Comparison of ENCODE assay signal across 24 mouse cellular contexts in genomic region chr17:46958045-46958444, GRCm38 (mm10). TPM values are rescaled to one million over a fixed set of nuclear protein-coding genes. Genes with fewer than 3 reads are reported as not detected.
DNase-seq lines count a peak whose midpoint lies in the region; ATAC-seq and TF ChIP-seq lines count a peak whose summit lies in the region.
"Had no signal": no experiment of that assay in that cellular context is flagged by ENCODE, and none has a peak within 500 bp of the region (broad histone marks: within the 10 kb centered on the region; RNA-seq: fewer than 3 reads in every experiment).

No protein-coding gene starts in this region.

- 87% methylated on average over 2 of the region's 2 CpGs for WGBS in intestine, postnatal 0 days
- WGBS in intestine, embryonic 15.5 days: 85% methylated on average over 2 of the region's 2 CpGs
- 94% methylated on average over 2 of the region's 2 CpGs for WGBS in midbrain, postnatal 0 days
- WGBS in midbrain, embryonic 13.5 days: 92% methylated on average over 2 of the region's 2 CpGs

- H3K4me1 ChIP-seq in intestine, postnatal 0 days (replicated peaks; ENCODE audit: control insufficient read depth, insufficient read depth, low read length): no peaks in the 10 kb centered on the region
- H3K4me1 ChIP-seq in intestine, embryonic 15.5 days (replicated peaks): no peaks in the 10 kb centered on the region
- H3K4me1 ChIP-seq in midbrain, postnatal 0 days (ENCODE audit: insufficient read depth, low read length): no peaks in the 10 kb centered on the region
- H3K4me1 ChIP-seq in midbrain, embryonic 13.5 days (replicated peaks): no peaks in the 10 kb centered on the region
- no peaks in the 10 kb centered on the region for H3K4me1 ChIP-seq in cortical plate, adult 2 months (ENCODE audit: control insufficient read depth, insufficient read depth, low read length)
- H3K4me1 ChIP-seq: kidney, embryonic 15.5 days; neural tube, embryonic 12.5 days had no signal

- peak; percentile 54 for TF ChIP-seq CTCF in intestine, postnatal 0 days (IDR thresholded peaks at IDR 0.05; ENCODE audit: low read depth)
- TF ChIP-seq CTCF in midbrain, postnatal 0 days (IDR thresholded peaks at IDR 0.05): peak; percentile 31; the same call in 1 of the 2 replicates
- TF ChIP-seq CTCF in cortical plate, adult 2 months (IDR thresholded peaks at IDR 0.05; ENCODE audit: extremely low read depth, insufficient read depth, low read length): peak; percentile 45

- no peak overlapping the region for H3K4me2 ChIP-seq in intestine, postnatal 0 days (replicated peaks; ENCODE audit: low read depth)
- H3K4me2 ChIP-seq in intestine, embryonic 15.5 days (replicated peaks): no peak overlapping the region
- no peak overlapping the region for H3K4me2 ChIP-seq in midbrain, postnatal 0 days (ENCODE audit: low read depth, low read length, poor library complexity, severe bottlenecking)
- H3K4me2 ChIP-seq in midbrain, embryonic 13.5 days (replicated peaks): no peak overlapping the region
- H3K4me2 ChIP-seq: heart, embryonic 13.5 days; kidney, embryonic 15.5 days; liver, embryonic 15.5 days; neural tube, embryonic 12.5 days had no signal

- H3K9me3 ChIP-seq in intestine, postnatal 0 days (ENCODE audit: control insufficient read depth): no peaks in the 10 kb centered on the region
- no peaks in the 10 kb centered on the region for H3K9me3 ChIP-seq in intestine, embryonic 15.5 days
- H3K9me3 ChIP-seq in midbrain, postnatal 0 days (ENCODE audit: low read length): no peaks in the 10 kb centered on the region
- H3K9me3 ChIP-seq in midbrain, embryonic 13.5 days: no peaks in the 10 kb centered on the region
- H3K9me3 ChIP-seq: heart, embryonic 13.5 days; kidney, embryonic 15.5 days; liver, embryonic 15.5 days; neural tube, embryonic 12.5 days had no signal

- TF ChIP-seq POLR2A in cortical plate, adult 2 months (IDR thresholded peaks at IDR 0.05; ENCODE audit: extremely low read depth, insufficient read depth, low read length): no peak

- peak; percentile 19 for DNase-seq in adrenal gland, postnatal 14 days
- no peak for DNase-seq in adrenal gland, adult 2 months
- no peak for DNase-seq in midbrain, postnatal 0 days (ENCODE audit: low spot score)
- no peak for DNase-seq in Muller cell, postnatal 12 days (ENCODE audit: inconsistent ontology term)
- DNase-seq: cerebellum, adult 11 months; cerebellum, postnatal 36 days; lung, postnatal 14 days had no signal

- ATAC-seq in intestine, postnatal 0 days: no peak
- ATAC-seq in intestine, embryonic 15.5 days: no peak
- no peak for ATAC-seq in midbrain, postnatal 0 days (ENCODE audit: low FRiP score)
- ATAC-seq in midbrain, embryonic 13.5 days: no peak

- H3K27me3 ChIP-seq in intestine, postnatal 0 days (replicated peaks; ENCODE audit: control insufficient read depth, insufficient read depth, low read length): no peaks in the 10 kb centered on the region
- no peaks in the 10 kb centered on the region for H3K27me3 ChIP-seq in intestine, embryonic 15.5 days (replicated peaks)
- no peaks in the 10 kb centered on the region for H3K27me3 ChIP-seq in midbrain, postnatal 0 days (ENCODE audit: insufficient read depth, low read length)
- no peaks in the 10 kb centered on the region for H3K27me3 ChIP-seq in midbrain, embryonic 13.5 days
- H3K27me3 ChIP-seq: heart, embryonic 13.5 days; kidney, embryonic 15.5 days; liver, embryonic 15.5 days; neural tube, embryonic 12.5 days had no signal

- no peak overlapping the region for H3K9ac ChIP-seq in intestine, postnatal 0 days (ENCODE audit: low read depth, low read length)
- no peak overlapping the region for H3K9ac ChIP-seq in intestine, embryonic 15.5 days
- H3K9ac ChIP-seq in midbrain, postnatal 0 days (replicated peaks; ENCODE audit: low read length, poor library complexity, severe bottlenecking): no peak overlapping the region
- no peak overlapping the region for H3K9ac ChIP-seq in midbrain, embryonic 13.5 days (replicated peaks)
- H3K9ac ChIP-seq: heart, embryonic 13.5 days; kidney, embryonic 15.5 days; liver, embryonic 15.5 days; neural tube, embryonic 12.5 days had no signal

- no peak overlapping the region for H3K4me3 ChIP-seq in intestine, postnatal 0 days (ENCODE audit: low read depth, low read length)
- H3K4me3 ChIP-seq in intestine, embryonic 15.5 days (replicated peaks): no peak overlapping the region
- no peak overlapping the region for H3K4me3 ChIP-seq in midbrain, postnatal 0 days (ENCODE audit: low read depth, low read length)
- H3K4me3 ChIP-seq in midbrain, embryonic 13.5 days (replicated peaks): no peak overlapping the region
- H3K4me3 ChIP-seq in cortical plate, adult 2 months (ENCODE audit: insufficient read depth, low read length): no peak overlapping the region
- H3K4me3 ChIP-seq: heart, embryonic 13.5 days; kidney, embryonic 15.5 days; liver, embryonic 15.5 days; neural tube, embryonic 12.5 days had no signal

- H3K27ac ChIP-seq in intestine, postnatal 0 days (ENCODE audit: low read depth, low read length): no peak overlapping the region
- H3K27ac ChIP-seq in intestine, embryonic 15.5 days: no peak overlapping the region
- no peak overlapping the region for H3K27ac ChIP-seq in midbrain, postnatal 0 days (ENCODE audit: low read depth, low read length)
- no peak overlapping the region for H3K27ac ChIP-seq in midbrain, embryonic 13.5 days
- no peak overlapping the region for H3K27ac ChIP-seq in cortical plate, adult 2 months (ENCODE audit: insufficient read depth, low read length)
- H3K27ac ChIP-seq: heart, embryonic 13.5 days; kidney, embryonic 15.5 days; liver, embryonic 15.5 days; neural tube, embryonic 12.5 days had no signal

- H3K36me3 ChIP-seq in intestine, postnatal 0 days (ENCODE audit: control insufficient read depth, insufficient read depth): peaks cover 95% of the 10 kb centered on the region
- H3K36me3 ChIP-seq in intestine, embryonic 15.5 days: peaks cover 59% of the 10 kb centered on the region
- peaks cover 82% of the 10 kb centered on the region for H3K36me3 ChIP-seq in midbrain, postnatal 0 days (ENCODE audit: insufficient read depth, low read length)
- peaks cover 96% of the 10 kb centered on the region for H3K36me3 ChIP-seq in midbrain, embryonic 13.5 days

RNA-seq across cellular contexts. Expression of gene Prph2, which starts 47.8 kb away (rescaled TPM):
- total RNA-seq in adrenal gland, postnatal 14 days (2021): not detected in 2 replicates
- not detected for total RNA-seq in adrenal gland, adult 2 months (2021)
- not detected in 2 replicates for polyA plus RNA-seq in adrenal gland, adult 2 months (2012; rRNA removed)
- not detected in 2 replicates for polyA plus RNA-seq in intestine, postnatal 0 days (2015; fragmentation: Nextera tagmentation; extraction: Ambion mirVana)
- not detected in 2 replicates for polyA plus RNA-seq in intestine, embryonic 15.5 days (2015; fragmentation: Nextera tagmentation; extraction: Ambion mirVana)
- total RNA-seq in midbrain, postnatal 0 days (2014; rRNA removed): not detected in 2 replicates
- not detected in 2 replicates for polyA plus RNA-seq in midbrain, postnatal 0 days (2015; fragmentation: Nextera tagmentation; extraction: Ambion mirVana)
- not detected in 2 replicates for polyA plus RNA-seq in midbrain, embryonic 13.5 days (2015; fragmentation: Nextera tagmentation; extraction: Ambion mirVana)
- not detected in 2 replicates for polyA plus RNA-seq in cortical plate, adult 2 months (2012; rRNA removed)
- total RNA-seq: hematopoietic stem cell, adult 5-6 weeks; layer of hippocampus, adult 18-20 months; left cerebral cortex, adult 18-20 months; megakaryocyte-erythroid progenitor cell, adult 5-6 weeks had no signal
- polyA plus RNA-seq: embryonic facial prominence, embryonic 14.5 days; forebrain, embryonic 11.5 days; gonadal fat pad, adult 2 months; heart, embryonic 13.5 days; kidney, embryonic 15.5 days; limb, embryonic 11.5 days; liver, embryonic 15.5 days; neural tube, embryonic 12.5 days; urinary bladder, adult 2 months had no signal

RNA-seq across cellular contexts. Expression of gene Ubr2, which starts 52.3 kb away (rescaled TPM):
- total RNA-seq in adrenal gland, postnatal 14 days (2021): 73.5 and 76.3 TPM in 2 replicates
- total RNA-seq in adrenal gland, adult 2 months (2021): 10 to 100 TPM; 57.6 to 87.4 TPM
- 36.2 and 41.4 TPM in 2 replicates for polyA plus RNA-seq in adrenal gland, adult 2 months (2012; rRNA removed)
- polyA plus RNA-seq in intestine, postnatal 0 days (2015; fragmentation: Nextera tagmentation; extraction: Ambion mirVana): 4.9 and 5.4 TPM in 2 replicates
- polyA plus RNA-seq in intestine, embryonic 15.5 days (2015; fragmentation: Nextera tagmentation; extraction: Ambion mirVana): 14.1 and 15.0 TPM in 2 replicates
- 26.0 and 33.2 TPM in 2 replicates for total RNA-seq in midbrain, postnatal 0 days (2014; rRNA removed)
- polyA plus RNA-seq in midbrain, postnatal 0 days (2015; fragmentation: Nextera tagmentation; extraction: Ambion mirVana): 8.3 and 9.8 TPM in 2 replicates
- polyA plus RNA-seq in midbrain, embryonic 13.5 days (2015; fragmentation: Nextera tagmentation; extraction: Ambion mirVana): 16.7 and 18.0 TPM in 2 replicates
- polyA plus RNA-seq in cortical plate, adult 2 months (2012; rRNA removed): 35.2 and 38.1 TPM in 2 replicates
